Mouse (Mus musculus) left cerebral cortex, postnatal 4 days (tissue): ENCODE measurements around the gene Tnfrsf13c. TPM values are rescaled to one million over a fixed set of nuclear protein-coding genes. Genes with fewer than 3 reads are reported as not detected.

Source experiments
- DNase-seq: peaks from one replicate; pipeline ENCODE4 v3.0.0-alpha.2; 2022
- intact Hi-C: fragments of 180-260 bp; cut with DNase I; formaldehyde crosslinking; loops from one replicate; pipeline ENCODE4 v1.15.1; 2025
- total RNA-seq, 2 experiments: library from RNA; stranded (reverse); gene quantifications; 2 replicates each; pipeline ENCODE4 v1.2.3; 2021

Tnfrsf13c gene
- total RNA-seq, 2 experiments from 2014 or later: 0.46 to 1.1 TPM

- no peak for DNase-seq
These were observed 6.9 kb upstream of the Tnfrsf13c start for GRCm38 (mm10) chr15:82231100-82231499.

DNA sequence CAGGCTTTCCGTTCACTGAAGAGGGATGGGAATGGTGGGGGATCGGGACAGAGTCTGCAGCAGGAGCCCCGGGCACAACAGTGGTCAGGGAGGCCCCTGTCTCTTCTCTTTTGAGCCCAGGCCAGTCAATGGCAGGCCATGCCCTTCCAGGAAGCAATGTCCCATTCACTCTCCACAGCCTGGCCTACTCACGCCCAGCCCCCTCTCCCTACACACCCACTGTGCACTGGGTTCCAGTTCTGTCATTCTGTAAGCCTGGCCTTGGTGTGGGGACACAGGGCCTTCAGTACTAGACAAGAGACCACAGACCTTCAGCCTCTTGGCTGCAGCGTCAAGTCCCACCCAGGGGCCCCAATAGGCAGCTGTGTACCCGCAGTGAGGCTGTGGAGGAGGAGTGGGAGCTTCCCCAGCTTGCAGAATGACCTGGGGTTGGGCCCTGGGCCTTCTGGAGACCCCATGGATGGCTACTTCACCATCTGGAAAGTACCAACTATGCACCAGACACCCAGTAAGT lies 6.0 kb upstream of the Tnfrsf13c start:
- intact Hi-C loops: no loop called here
- no peak for DNase-seq

More at GRCm38 (mm10) chr15:82231100-82231499, 6.9 kb upstream of the Tnfrsf13c start:
- intact Hi-C loops: no loop called here

GRCm38 (mm10) chr15:82229542-82230045 lies 5.4 kb upstream of the Tnfrsf13c start:
- intact Hi-C loops: no loop called here
- DNase-seq: no peak

DNA sequence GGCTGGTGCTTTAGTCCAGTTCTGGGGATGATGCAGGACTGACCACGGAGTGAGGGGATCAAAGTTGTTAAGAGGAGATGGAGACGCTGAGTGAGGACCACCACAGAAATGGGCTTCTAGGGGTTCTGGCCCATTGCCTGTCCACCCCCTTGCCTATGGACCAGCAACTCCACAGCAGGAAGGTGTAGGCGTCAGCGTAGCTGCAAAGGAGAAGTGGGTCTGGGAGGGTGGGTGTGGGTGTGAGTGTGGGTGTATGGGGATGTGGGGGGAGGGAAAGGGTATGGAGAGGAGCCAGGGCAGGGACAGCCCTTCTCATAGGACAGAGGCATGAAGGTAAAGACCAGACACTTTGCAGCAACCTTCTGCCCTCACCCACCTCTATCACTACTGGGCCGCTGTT lies 1.6 kb upstream of the Tnfrsf13c start:
- intact Hi-C loops: no loop called here
- no peak for DNase-seq

GRCm38 (mm10) chr15:82224602-82225215 lies 540 bp upstream of the Tnfrsf13c start:
- intact Hi-C loops: no loop called here
- DNase-seq: no peak

DNA sequence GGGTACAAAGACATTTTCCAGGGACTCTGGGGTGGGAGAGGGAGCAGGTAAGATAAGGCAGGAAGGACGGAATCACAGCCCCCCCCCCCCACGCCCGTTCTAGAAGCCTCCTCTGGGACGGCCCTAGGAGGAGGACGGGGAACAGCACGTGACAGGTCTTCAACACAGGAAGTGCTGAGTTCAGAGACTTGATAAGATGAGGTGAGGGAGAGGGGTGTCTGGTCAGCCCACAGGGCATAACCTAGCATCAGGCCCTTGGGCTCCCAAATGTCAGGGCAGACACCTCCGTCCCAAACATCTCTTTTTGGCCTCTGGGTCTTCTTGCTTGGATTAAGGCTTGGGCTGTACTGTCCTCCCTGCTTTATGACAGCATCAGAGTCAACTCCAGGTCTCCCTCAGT lies 918 bp downstream of the Tnfrsf13c start:
- intact Hi-C loops: no loop called here
- no peak for DNase-seq

- intact Hi-C loops: no loop called here
- DNase-seq: no peak
These were observed 2.9 kb downstream of the Tnfrsf13c start for GRCm38 (mm10) chr15:82221104-82221860.

DNA sequence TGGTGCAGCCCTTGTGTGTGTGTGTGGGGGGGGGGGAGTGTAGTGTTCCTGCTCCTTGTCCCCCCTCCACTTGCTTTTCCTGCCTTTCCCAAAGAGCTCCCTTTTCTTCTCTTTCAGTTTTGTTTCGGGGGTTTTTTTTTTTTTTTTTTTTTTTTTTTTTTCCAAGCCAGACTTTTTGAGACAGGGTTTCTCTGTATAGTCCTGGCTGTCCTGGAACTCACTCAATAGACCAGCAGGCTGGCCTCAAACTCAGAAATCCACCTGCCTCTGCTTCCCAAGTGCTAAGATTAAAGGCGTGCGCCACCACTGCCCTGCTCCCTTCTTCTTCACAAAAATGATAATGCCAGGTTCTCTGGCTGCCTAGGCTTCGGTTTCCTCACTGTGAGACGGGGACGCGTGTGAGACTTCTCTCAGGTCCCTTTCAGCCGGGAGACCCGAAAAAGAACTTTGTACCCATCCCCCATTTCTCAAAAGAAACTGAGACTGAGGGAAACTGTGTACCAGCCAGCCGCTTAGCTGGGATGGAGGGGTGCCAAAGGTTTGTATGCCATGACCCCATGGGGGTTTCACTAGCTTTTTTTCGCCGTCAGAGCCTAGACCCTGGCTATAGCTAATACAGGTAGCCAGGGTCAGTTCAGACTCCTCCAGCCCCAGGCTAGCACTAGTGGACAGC lies 4.0 kb downstream of the Tnfrsf13c start:
- DNase-seq: no peak
- intact Hi-C loops: no loop called here

- intact Hi-C loops: no loop called here
- no peak for DNase-seq
These were observed 5.1 kb downstream of the Tnfrsf13c start for GRCm38 (mm10) chr15:82218778-82219666.

GRCm38 (mm10) chr15:82217980-82218379 lies 6.2 kb downstream of the Tnfrsf13c start:
- intact Hi-C loops: no loop called here
- no peak for DNase-seq

DNA sequence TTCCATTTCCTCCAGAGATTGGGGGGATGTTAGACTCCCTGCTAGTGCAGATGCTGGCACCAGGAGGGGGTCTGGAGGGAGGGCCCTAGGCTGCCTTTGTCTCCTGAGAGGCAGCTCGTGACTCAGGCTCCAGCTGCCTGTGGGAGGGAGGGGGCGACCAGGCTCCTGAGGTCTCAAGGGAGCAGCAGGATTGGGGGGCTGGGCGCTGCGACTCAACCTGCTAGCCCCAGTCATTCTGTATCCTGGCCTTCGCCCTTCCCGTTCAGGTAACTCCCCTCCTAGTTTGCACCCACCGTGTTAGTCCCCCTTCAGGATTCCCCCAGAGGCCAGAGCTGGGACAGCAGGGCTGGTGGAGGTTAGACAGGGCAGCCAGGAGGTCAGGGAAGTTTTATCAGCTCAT lies 7.1 kb downstream of the Tnfrsf13c start:
- intact Hi-C loops: no loop called here
- DNase-seq: no peak

DNA sequence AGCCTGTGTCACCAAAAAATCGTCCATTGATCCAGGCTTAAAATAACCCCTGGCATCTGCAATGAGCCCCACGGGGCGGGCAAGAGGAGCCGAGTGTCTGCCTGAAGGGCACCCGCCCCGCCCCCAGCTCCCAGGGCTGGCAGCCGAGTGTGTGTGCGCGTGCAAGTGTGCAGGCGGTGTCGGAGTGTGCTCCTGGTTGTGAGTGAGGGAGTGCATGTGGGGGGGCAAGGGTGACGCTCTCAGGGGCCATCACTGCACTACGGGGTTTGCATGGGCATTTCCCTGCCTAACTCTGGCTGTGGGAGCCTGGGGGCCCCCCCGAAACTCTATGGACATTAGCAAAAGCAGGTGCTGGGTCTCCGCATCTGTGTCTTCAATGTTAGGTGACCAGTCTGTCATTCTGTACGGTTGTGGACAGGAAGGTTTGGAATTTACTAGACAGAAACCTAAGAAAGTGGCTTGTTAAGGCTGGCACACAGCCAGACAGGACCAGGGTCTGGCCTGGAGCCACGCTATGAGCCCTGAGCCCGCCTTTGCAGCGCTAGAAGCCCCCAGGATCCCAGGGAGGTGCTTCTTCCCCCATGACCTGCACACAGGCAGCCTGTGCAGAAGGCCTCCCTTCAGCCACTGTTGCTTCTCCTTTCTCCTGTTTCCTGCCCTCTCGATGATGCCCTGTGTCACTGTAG lies 7.9 kb downstream of the Tnfrsf13c start:
- intact Hi-C loops: no loop called here
- no peak for DNase-seq

- DNase-seq: no peak
- intact Hi-C loops: no loop called here
These were observed 8.7 kb downstream of the Tnfrsf13c start for GRCm38 (mm10) chr15:82215332-82216046.

DNA sequence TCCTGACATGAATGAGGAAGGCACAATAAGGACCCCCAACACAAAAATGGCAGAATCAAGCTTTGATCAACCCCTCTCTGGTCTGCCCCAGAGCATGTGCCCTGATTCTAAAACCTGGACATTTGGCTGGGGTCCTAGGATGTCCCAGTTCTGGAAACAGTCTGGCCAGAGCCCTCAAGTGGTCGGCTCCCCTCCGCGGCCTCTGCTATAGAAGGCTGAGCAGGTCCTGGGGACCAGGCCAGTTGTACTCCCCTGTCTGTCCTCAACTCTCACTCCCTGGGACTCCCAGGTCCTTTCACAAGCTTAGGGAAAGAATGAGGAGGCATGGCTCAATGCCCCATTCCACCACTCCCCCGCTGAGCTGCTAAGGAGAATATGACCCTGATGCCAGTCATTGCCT lies 10.9 kb downstream of the Tnfrsf13c start:
- intact Hi-C loops: no loop called here
- DNase-seq: no peak

GRCm38 (mm10) chr15:82212752-82213063 lies 11.5 kb downstream of the Tnfrsf13c start, which contains the start of gene Shisa8:
Gene Shisa8, minus strand, starts transcription at chr15:82212815.
- no peak for DNase-seq

GRCm38 (mm10) chr15:82211911-82212751 lies 12.0 kb downstream of the Tnfrsf13c start:
- intact Hi-C loops: no loop called here
- DNase-seq: peak; percentile 55

More at GRCm38 (mm10) chr15:82212752-82213063, 11.5 kb downstream of the Tnfrsf13c start, which contains the start of gene Shisa8:
- intact Hi-C loops: no loop called here

GRCm38 (mm10) chr15:82211281-82211680 lies 12.9 kb downstream of the Tnfrsf13c start:
- no peak for DNase-seq
- intact Hi-C loops: no loop called here

DNA sequence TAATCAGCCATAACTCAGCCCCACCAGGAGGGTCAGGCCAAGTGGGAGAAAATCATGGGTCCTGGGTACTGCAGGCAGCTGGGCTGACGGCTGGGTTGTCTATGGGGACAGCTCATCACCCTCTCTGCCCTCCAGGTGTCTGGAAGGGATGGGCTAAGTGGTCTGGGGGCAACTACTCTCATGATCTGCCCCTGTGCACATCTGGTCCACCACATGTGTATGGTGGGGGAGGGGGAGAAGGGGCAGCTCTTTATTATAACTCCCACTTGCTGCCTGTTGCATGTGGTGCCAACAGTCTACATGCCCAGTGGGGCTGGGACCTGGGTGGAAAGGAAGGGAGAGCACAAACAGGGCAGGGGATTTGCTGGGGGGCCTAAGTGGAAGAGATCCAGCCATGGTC lies 13.4 kb downstream of the Tnfrsf13c start:
- DNase-seq: no peak
- intact Hi-C loops: no loop called here
